Mouse (Mus musculus) stomach, embryonic 16.5 days (tissue): ENCODE results near the gene Tbx1. TPM values are rescaled to one million over a fixed set of nuclear protein-coding genes. Genes with fewer than 3 reads are reported as not detected.

Source experiments
- ATAC-seq: fragments of 200-750 bp; cut with Nextera tagmentation; 2 replicates; pipeline ENCODE4 v1.8.0; 2017; ENCODE audit warnings: moderate number of reproducible peaks, moderate TSS enrichment; ENCODE audit not compliant: insufficient read depth, low FRiP score
- H3K27ac ChIP-seq: fragments of 300-500 bp; sonication (generic); 2 replicates; pipeline ENCODE4 v1.5.1; 2014; ENCODE audit warnings: low read length
- H3K27me3 ChIP-seq: fragments of 300-500 bp; sonication (generic); 2 replicates; pipeline ENCODE4 v1.6.1; 2014; ENCODE audit warnings: low read length, control low read depth, mixed read lengths; ENCODE audit not compliant: control insufficient read depth, insufficient read depth
- H3K36me3 ChIP-seq: fragments of 300-500 bp; sonication (generic); 2 replicates; pipeline ENCODE4 v1.6.1; 2014; ENCODE audit warnings: low read length; ENCODE audit not compliant: control insufficient read depth, insufficient read depth
- H3K4me1 ChIP-seq: fragments of 300-500 bp; sonication (generic); 2 replicates; pipeline ENCODE4 v1.6.1; 2014; ENCODE audit warnings: low read length, control low read depth, mixed read lengths; ENCODE audit not compliant: control insufficient read depth, insufficient read depth
- H3K4me2 ChIP-seq: fragments of 300-500 bp; sonication (generic); 2 replicates; pipeline ENCODE4 v1.6.1; 2014; ENCODE audit warnings: low read depth, low read length, mixed read lengths
- H3K4me3 ChIP-seq: fragments of 300-500 bp; sonication (generic); replicated peaks from 2 replicates; pipeline ENCODE4 v1.5.1; 2014; ENCODE audit warnings: mild to moderate bottlenecking, low read length
- H3K9ac ChIP-seq: fragments of 300-500 bp; sonication (generic); 2 replicates; pipeline ENCODE4 v1.6.1; 2014; ENCODE audit warnings: low read length
- H3K9me3 ChIP-seq: fragments of 300-500 bp; sonication (generic); replicated peaks from 2 replicates; pipeline ENCODE4 v1.6.1; 2016; ENCODE audit warnings: low read length, control low read depth; ENCODE audit not compliant: control insufficient read depth
- WGBS: fragments of 180-500 bp; shearing (Covaris S2); extraction: QIAGEN DNeasy Blood & Tissue Kit; methylation state at CpG from one replicate; pipeline ENCODE4 v1.1.7; 2014; 5-methylcytosine and 5-hydroxymethylcytosine counted together
- polyA plus RNA-seq: library from polyadenylated mRNA; unstranded; fragments of >200 nt; fragmentation: Nextera tagmentation; extraction: Ambion mirVana; gene quantifications from 2 replicates; pipeline ENCODE4 v1.2.1, GENCODE M21; 2015

Tbx1 gene
- polyA plus RNA-seq, 1 experiment from 2014 or later = 0.84 TPM

DNA sequence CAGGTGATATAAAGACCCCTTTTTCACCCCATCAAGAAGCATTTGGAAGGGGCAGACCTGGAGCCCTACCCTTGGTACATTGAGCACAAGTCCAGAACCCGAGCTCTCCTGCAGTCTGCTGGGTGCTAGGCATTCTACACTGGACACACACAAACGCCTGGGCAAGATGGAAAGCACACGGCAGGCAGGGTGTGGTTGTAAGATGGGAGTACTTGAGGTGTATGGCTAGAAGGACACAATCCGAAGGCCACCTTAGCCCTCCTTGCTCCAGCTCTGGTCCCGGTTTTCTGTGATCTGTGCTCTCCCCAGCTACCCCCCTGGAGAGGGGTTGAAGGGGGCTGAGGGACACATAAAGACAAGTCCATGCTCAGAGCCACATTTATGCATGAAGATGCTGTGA lies 39.8 kb upstream of the Tbx1 start:
- no peaks in the 10 kb centered on the region for H3K9me3 ChIP-seq
- H3K36me3 ChIP-seq = no peaks in the 10 kb centered on the region
- H3K27ac ChIP-seq = peak overlapping the region; percentile 21; the same call in 1 of the 2 replicates
- peaks cover 11% of the 10 kb centered on the region for H3K27me3 ChIP-seq
- peak overlapping the region; percentile 89 for H3K9ac ChIP-seq
- WGBS = 47% methylated on average over 5 of the region's 5 CpGs
- no peak for ATAC-seq
- H3K4me1 ChIP-seq = peaks cover 8% of the 10 kb centered on the region
- peak overlapping the region; percentile 95 for H3K4me2 ChIP-seq
- peak overlapping the region; percentile 85 for H3K4me3 ChIP-seq

DNA sequence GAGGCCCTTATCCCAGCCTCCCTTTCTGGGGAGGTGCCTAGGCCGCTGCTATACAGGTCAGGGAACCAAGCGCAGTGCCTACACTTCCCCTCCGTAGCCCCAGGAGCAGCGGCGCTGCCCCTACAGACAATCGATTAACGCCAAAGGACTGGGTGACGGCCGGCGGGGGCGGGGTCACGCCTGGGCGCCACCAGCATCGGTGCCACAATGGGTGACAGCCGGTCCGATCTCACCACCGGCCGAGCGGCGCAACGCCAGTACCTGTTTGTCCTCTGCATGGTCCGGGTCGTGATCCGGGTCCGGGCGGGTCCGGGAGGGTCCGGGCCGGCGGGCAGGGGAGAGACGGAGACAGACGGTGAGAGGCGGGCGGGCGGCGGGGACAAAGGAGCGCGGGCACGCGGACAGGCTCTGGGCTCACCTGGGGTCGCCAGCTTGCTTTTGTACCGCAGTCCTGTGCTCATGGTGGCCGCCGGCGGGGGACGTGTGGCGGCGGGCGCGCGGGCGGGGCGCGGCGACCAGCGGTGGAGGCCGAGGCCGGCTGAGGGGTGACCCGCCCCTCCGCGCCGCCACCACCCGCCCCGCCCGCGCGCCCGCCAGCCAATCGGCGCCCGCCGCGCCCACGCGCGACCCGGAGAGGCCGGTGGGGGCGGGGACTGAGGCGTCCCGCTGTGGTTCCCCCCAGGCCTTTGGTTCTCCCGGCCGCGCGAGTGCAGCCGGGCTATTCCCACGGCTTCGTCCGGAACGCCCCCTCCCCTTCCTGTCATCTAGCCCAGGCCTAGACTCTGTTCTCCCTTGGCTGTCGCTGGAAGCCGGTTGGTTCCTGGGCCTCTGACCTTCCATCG lies 39.1 kb upstream of the Tbx1 start, which contains the start of gene Sept5:
Sept5 (minus strand) TSS at position 565 of the 842 bp plus-strand sequence.
- Histone ChIP-seq H3K9ac (peak within 1 kb of the TSS; percentile 89), H3K4me3 (peak within 1 kb of the TSS; percentile 85), H3K36me3 (no peaks in the 10 kb centered on the region), H3K4me1 (peaks cover 8% of the 10 kb centered on the region), H3K27me3 (peaks cover 17% of the 10 kb centered on the region), H3K9me3 (no peaks in the 10 kb centered on the region), H3K4me2 (peak within 1 kb of the TSS; percentile 95), H3K27ac (peak within 1 kb of the TSS; percentile 32)
- under 1% methylated on average over 88 of the region's 93 CpGs for WGBS
- peak; percentile 67 for ATAC-seq

DNA sequence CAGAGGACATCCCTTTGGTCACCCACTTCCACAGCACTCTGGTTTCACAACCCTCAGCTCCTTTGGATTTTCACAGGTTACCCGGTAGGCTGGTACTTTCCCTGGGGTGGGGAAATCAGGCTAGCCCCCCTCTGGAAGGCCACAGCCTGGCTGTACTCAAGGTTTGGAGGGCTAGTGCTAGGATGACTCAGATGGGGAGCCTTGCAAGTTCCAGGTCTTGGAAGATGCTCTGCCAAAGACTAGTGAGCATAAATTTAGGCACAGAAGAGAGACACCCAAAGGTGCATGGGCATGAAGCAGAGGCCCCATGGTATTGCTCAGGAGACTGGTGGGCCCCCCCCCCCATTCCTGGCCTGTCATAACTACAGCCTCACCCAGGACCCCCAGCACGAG lies 38.5 kb upstream of the Tbx1 start:
- ATAC-seq = no peak

DNA sequence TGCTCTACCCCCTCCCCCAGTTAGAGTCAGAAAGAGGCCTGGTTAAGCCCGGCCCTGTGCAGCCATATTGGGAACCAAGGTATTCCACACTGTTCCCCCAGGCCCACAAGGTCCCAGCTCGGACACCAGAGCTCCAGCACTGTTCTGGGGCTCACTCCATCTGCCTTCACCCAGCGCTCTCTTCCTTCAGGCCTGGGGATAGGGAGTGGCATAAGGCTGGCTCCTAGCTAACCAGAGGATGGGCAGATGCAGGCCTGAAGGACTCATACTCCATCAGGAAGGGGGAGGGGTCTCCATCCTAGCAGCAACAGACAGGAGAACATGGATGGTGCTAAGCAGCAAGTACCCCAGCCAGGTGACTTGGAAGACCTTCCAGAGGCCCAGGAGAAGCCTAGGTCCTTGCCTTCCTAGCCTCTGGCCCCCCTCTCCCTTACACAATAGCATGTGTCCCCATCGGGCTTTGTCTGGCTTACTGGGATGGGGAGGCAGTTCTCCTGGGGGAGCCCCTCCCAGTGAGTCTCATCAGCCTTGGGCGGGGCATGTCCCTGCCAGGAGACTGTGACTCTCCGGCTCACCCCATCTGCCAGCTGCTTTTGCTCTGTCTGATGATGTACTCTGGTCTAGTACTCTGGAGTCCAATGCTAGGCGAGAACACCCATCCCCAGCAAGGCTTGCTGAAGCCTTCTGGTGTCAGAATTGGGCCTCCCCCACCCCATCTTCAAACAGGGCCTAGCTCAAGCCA lies 37.9 kb upstream of the Tbx1 start:
- 66% methylated on average over 7 of the region's 7 CpGs for WGBS

More for the DNA sequence above, 38.5 kb upstream of the Tbx1 start:
- Histone ChIP-seq H3K4me3 (peak overlapping the region; percentile 85), H3K9ac (peak overlapping the region; percentile 89), H3K36me3 (no peaks in the 10 kb centered on the region), H3K27ac (peak overlapping the region; percentile 32), H3K4me1 (peaks cover 8% of the 10 kb centered on the region), H3K27me3 (peaks cover 24% of the 10 kb centered on the region), H3K4me2 (peak overlapping the region; percentile 95), H3K9me3 (no peaks in the 10 kb centered on the region)
- WGBS = 33% methylated on average over 2 of the region's 2 CpGs

DNA sequence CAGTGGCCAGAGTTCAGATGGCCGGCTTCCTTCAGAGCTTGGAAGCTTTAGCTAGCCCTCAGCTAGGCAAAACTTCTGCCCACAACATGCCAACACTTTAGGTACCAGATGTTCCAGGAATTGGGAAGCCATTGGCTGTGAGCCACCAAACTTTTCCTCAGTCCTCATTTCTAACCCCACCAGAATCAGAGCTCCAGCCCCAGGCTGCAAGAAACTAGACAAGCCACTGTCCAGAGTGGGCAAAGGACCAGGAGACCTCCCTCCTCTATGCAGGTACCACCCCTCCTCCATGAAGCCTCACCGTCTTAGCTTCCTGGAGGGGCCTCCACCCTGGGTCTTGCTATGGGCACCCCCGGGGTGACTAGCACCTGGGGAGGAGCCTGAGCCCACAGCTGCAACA lies 36.7 kb upstream of the Tbx1 start:
- Histone ChIP-seq H3K27ac (no peak overlapping the region), H3K4me3 (no peak overlapping the region), H3K4me2 (peak overlapping the region; percentile 95), H3K9me3 (no peaks in the 10 kb centered on the region), H3K9ac (no peak overlapping the region), H3K36me3 (no peaks in the 10 kb centered on the region), H3K27me3 (peaks cover 42% of the 10 kb centered on the region), H3K4me1 (peaks cover 8% of the 10 kb centered on the region)
- 48% methylated on average over 3 of the region's 3 CpGs for WGBS
- no peak for ATAC-seq

More for the DNA sequence above, 37.9 kb upstream of the Tbx1 start:
- H3K27ac ChIP-seq = peak overlapping the region; percentile 32; the same call in 1 of the 2 replicates
- peak overlapping the region; percentile 85 for H3K4me3 ChIP-seq
- H3K4me2 ChIP-seq = peak overlapping the region; percentile 95
- H3K9ac ChIP-seq = peak overlapping the region; percentile 89
- H3K9me3 ChIP-seq = no peaks in the 10 kb centered on the region
- H3K4me1 ChIP-seq = peaks cover 8% of the 10 kb centered on the region
- peaks cover 30% of the 10 kb centered on the region for H3K27me3 ChIP-seq
- no peaks in the 10 kb centered on the region for H3K36me3 ChIP-seq
- no peak for ATAC-seq

DNA sequence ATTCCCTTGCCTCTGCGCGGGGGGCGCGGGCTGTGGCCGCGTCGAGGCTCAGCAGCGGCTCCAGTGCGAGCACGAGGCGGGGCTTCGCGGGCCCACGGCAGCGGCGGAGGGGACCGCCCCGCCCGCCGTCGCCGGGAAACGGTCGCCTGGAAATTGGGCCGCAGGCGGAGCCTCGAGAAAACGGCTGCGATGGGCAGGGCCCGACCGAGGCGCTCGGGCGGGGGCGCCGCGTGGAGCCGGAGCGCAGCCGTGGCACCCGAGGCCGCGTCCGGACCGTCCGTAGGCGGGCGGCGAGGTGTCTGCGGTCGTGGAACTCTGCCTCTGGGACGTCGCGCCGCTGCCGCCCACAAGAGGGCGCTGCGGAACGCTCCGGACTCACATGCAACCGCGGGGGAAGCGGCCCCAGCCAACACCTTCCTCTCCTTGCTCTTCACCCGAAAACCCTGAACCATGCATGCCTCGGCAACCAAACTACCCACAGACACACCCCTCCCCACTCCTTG lies 36.0 kb upstream of the Tbx1 start, which contains the start of gene Gm49601:
Gm49601 (minus strand) TSS at position 52 of the 503 bp plus-strand sequence.
- ATAC-seq = peak; percentile 54; the same call in 1 of the 2 replicates

DNA sequence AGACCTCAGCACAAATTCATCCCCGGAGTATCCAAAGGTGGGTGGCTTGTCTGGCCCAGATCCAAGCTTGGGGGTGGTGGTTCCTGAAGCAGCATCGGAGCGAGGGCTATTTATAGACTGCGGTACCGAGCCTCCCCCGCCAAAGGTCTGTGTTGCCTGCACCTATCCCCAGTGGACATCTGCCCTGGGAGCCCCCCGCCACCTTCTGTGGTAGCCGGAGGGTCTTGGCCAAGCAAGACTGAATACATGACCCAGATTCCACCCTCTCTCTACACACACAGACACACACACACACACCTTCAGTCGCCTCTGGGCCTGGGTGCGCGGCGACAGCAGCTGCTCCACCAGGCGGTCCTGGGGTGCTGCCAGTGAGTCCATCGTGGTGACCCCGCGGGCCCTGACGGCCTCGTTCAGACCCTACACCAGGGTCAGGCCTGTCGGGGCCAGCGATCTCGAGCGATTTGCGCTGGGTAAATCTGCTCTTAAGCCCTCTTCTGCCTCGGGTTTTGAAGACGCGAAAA lies 35.4 kb upstream of the Tbx1 start:
- Histone ChIP-seq H3K4me1 (peaks cover 13% of the 10 kb centered on the region), H3K36me3 (no peaks in the 10 kb centered on the region), H3K9ac (peak overlapping the region; percentile 74), H3K4me2 (peak overlapping the region; percentile 95), H3K27me3 (peaks cover 52% of the 10 kb centered on the region), H3K4me3 (peak overlapping the region; percentile 54), H3K9me3 (no peaks in the 10 kb centered on the region), H3K27ac (no peak overlapping the region)
- WGBS = 22% methylated on average over 26 of the region's 26 CpGs
- no peak for ATAC-seq

More for the DNA sequence above, 36.0 kb upstream of the Tbx1 start, which contains the start of gene Gm49601:
- H3K9me3 ChIP-seq = no peaks in the 10 kb centered on the region
- peaks cover 9% of the 10 kb centered on the region for H3K4me1 ChIP-seq
- WGBS = under 1% methylated on average over 64 of the region's 65 CpGs
- H3K27ac ChIP-seq = no peak within 1 kb of the TSS
- H3K27me3 ChIP-seq = peaks cover 46% of the 10 kb centered on the region
- H3K36me3 ChIP-seq = no peaks in the 10 kb centered on the region
- peak within 1 kb of the TSS; percentile 54 for H3K4me3 ChIP-seq
- H3K4me2 ChIP-seq = peak within 1 kb of the TSS; percentile 95
- peak within 1 kb of the TSS; percentile 74 for H3K9ac ChIP-seq

DNA sequence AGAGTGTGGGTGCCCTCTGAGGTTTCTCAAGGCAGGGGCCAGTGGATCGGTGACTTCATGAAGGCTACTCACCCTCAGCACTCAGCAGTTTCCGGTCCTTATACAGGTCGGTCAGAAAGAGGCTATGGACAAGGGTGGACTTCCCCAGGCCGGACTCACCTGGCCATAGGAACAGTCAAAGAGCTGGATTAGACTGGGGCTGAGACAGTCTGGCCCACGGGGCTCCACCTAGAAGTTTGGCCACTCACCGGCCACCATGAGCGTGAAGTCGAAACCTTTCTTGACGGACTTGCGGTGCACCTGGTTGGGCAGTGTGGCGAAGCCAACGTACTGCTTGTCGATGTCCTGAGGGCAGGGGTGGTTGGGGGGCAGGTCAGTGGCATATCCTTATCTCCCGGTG lies 34.6 kb upstream of the Tbx1 start:
- Histone ChIP-seq H3K36me3 (no peaks in the 10 kb centered on the region), H3K9me3 (no peaks in the 10 kb centered on the region), H3K4me1 (peaks cover 17% of the 10 kb centered on the region), H3K4me2 (no peak overlapping the region), H3K4me3 (no peak overlapping the region), H3K9ac (no peak overlapping the region), H3K27ac (no peak overlapping the region), H3K27me3 (peaks cover 60% of the 10 kb centered on the region)
- no peak for ATAC-seq
- 61% methylated on average over 14 of the region's 14 CpGs for WGBS
